Mouse (Mus musculus) limb, embryonic 14.5 days (tissue): ENCODE measurements around the gene Ucp3. TPM values are rescaled to one million over a fixed set of nuclear protein-coding genes. Genes with fewer than 3 reads are reported as not detected.

Experiments used
- ATAC-seq: fragments of 200-750 bp; cut with Nextera tagmentation; 2 replicates; pipeline ENCODE4 v1.8.0; 2017; ENCODE audit warnings: low read depth, moderate number of reproducible peaks, moderate TSS enrichment; ENCODE audit not compliant: low FRiP score
- DNase-seq: peaks from one replicate; pipeline ENCODE4 v3.0.0-alpha.2; 2015; ENCODE audit warnings: low spot score
- H3K27ac ChIP-seq: fragments of 300-500 bp; sonication (generic); replicated peaks from 2 replicates; pipeline ENCODE4 v1.5.1; 2014; ENCODE audit warnings: low read depth, mild to moderate bottlenecking, low read length, moderate library complexity, mixed read lengths
- H3K27me3 ChIP-seq: fragments of 300-500 bp; sonication (generic); 2 replicates; pipeline ENCODE4 v1.6.1; 2014; ENCODE audit warnings: low read length, mixed read lengths; ENCODE audit not compliant: control insufficient read depth, insufficient read depth
- H3K36me3 ChIP-seq: fragments of 300-500 bp; sonication (generic); 2 replicates; pipeline ENCODE4 v1.6.1; 2014; ENCODE audit warnings: mild to moderate bottlenecking, low read length, moderate library complexity, mixed read lengths; ENCODE audit not compliant: control insufficient read depth, insufficient read depth
- H3K4me1 ChIP-seq: fragments of 300-500 bp; sonication (generic); 2 replicates; pipeline ENCODE4 v1.6.1; 2014; ENCODE audit warnings: antibody characterized with exemption, low read length, mixed read lengths; ENCODE audit not compliant: control insufficient read depth, insufficient read depth
- H3K4me2 ChIP-seq: fragments of 300-500 bp; sonication (generic); replicated peaks from 2 replicates; pipeline ENCODE4 v1.6.1; 2014; ENCODE audit warnings: low read depth, mild to moderate bottlenecking, low read length, moderate library complexity; ENCODE audit not compliant: severe bottlenecking
- H3K4me3 ChIP-seq: fragments of 300-500 bp; sonication (generic); replicated peaks from 2 replicates; pipeline ENCODE4 v1.5.1; 2014; ENCODE audit warnings: low read length
- H3K9ac ChIP-seq: fragments of 300-500 bp; sonication (generic); 2 replicates; pipeline ENCODE4 v1.6.1; 2014; ENCODE audit warnings: mild to moderate bottlenecking, low read depth, low read length, moderate library complexity; ENCODE audit not compliant: severe bottlenecking
- H3K9me3 ChIP-seq: fragments of 300-500 bp; sonication (generic); 2 replicates; pipeline ENCODE4 v1.6.1; 2016; ENCODE audit warnings: low read length; ENCODE audit not compliant: control insufficient read depth
- POLR2A ChIP-seq: fragments of 200-500 bp; IDR thresholded peaks from 2 replicates; pipeline ENCODE4 v1.8.0; 2012; ENCODE audit warnings: inconsistent platforms, mild to moderate bottlenecking, moderate library complexity, borderline replicate concordance; ENCODE audit not compliant: insufficient read depth, insufficient read length; ENCODE audit errors: extremely low read depth
- WGBS: fragments of 180-500 bp; shearing (Covaris S2); extraction: QIAGEN DNeasy Blood & Tissue Kit; methylation state at CpG from one replicate; pipeline ENCODE4 v1.1.7; 2014; 5-methylcytosine and 5-hydroxymethylcytosine counted together
- polyA plus RNA-seq, 2 experiments: library from polyadenylated mRNA; depleted of rRNA in 1 of 2; stranded (reverse) in 1 of 2; unstranded in 1 of 2; fragments of >200 nt; fragmentation: Nextera tagmentation in 1 of 2; extraction: Ambion mirVana in 1 of 2; gene quantifications; 2 replicates each; pipeline versions ENCODE4 v1.2.1 to v1.2.3; 2012 to 2014

The Ucp3 gene
- polyA plus RNA-seq, 2 experiments = 0.07 to 0.10 TPM

DNA sequence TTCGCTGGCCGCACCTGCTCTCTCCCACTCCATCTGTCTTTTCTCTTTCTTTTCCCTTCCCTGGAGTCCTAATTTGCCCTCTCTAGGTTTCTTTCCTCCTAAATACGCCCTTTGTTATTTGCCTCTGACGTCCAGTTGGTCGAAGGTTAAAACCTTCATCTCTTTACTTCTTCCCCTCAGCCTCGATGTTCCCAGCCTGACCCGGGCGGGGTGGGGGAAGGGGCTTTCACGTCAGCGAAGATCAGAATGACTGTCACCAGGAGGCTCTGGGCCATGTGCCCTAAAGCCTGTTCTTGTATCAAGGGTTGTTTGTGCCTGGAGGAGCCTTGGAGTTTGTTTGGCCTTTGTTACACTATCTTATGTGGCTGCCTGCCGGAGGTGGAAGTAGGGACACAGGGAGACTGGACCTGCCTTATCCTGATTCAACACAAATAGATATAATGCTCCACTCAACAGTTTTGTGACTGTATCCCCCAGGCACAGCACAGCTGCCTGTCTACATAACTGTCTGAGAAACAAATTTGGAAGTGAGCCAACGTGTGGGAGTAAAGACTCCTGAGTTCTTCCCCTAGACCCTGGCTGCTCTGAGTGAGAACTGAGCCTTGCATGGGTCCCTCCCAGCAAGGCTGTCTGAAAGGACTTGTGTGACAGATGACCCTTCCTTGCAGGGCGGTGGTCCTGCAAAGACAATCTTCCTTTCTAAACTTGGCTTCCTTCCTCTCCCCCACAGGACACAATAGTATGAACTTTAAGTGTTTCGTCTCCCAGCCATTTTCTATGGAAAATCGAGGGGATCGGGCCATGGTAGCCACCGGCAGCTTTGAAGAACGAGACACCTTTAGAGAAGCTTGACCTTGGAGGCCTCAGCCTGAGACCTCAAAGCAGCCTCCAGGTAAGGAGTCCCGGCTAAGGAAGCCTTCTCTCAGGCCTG is 21.0 kb downstream of the Ucp3 start:
- peak overlapping the region; percentile 95 for H3K4me2 ChIP-seq
- peak overlapping the region; percentile 15; the same call in 1 of the 2 replicates for H3K27ac ChIP-seq
- WGBS = 36% methylated on average over 19 of the region's 19 CpGs
- no peak for TF ChIP-seq POLR2A
- no peaks in the 10 kb centered on the region for H3K9me3 ChIP-seq
- peak overlapping the region; percentile 60; the same call in 1 of the 2 replicates for H3K9ac ChIP-seq
- peaks cover 27% of the 10 kb centered on the region for H3K4me1 ChIP-seq
- H3K4me3 ChIP-seq = peak overlapping the region; percentile 44
- H3K36me3 ChIP-seq = peaks cover 15% of the 10 kb centered on the region
- no peaks in the 10 kb centered on the region for H3K27me3 ChIP-seq
- DNase-seq (peak; percentile 90), ATAC-seq (peak; percentile 52)

DNA sequence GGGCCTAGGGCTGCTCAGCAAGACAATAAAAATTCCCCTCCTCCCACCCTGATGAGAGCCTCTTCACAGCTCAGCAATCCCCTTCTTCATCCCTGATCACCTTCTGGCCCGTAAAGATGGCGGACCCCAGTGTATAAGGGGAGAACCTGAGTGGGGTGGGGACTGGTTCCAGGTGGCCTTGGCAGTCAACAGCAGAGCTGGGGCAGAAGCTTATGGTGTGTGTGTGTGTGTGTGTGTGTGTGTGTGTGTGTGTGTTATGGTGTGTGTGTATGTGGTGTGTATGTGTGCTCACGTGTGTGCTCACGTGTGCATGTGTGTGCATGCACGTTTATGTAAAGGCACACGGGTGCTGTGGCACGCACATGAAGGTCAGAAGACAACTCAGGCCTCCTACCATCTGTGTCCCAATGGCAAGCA is 21.6 kb downstream of the Ucp3 start:
- Histone ChIP-seq H3K9me3 (no peaks in the 10 kb centered on the region), H3K27me3 (no peaks in the 10 kb centered on the region), H3K27ac (peak overlapping the region; percentile 76; the same call in 1 of the 2 replicates), H3K4me2 (peak overlapping the region; percentile 95), H3K9ac (no peak overlapping the region), H3K4me1 (peaks cover 27% of the 10 kb centered on the region), H3K4me3 (peak overlapping the region; percentile 44), H3K36me3 (peaks cover 17% of the 10 kb centered on the region)
- ATAC-seq = no peak
- DNase-seq = no peak
- no peak for TF ChIP-seq POLR2A
- 78% methylated on average over 7 of the region's 7 CpGs for WGBS

DNA sequence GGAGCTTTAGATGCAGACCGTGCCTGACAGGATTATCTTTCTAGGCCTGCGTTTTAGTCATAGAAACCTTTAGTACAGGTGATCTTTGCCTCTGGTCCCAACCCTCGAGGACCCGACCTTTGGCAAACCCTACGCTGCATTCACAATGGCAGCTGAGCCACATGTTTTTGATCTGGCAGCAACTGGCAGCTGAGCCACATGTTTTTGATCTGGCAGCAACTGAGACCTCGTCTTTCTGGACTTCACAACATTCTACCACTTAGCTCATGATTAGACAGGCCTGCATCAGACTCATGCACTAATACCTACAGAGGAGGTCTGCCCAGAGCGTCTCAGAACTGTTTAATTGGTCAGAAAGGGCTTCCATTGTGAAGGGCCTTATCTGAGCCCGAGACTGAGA is 22.3 kb downstream of the Ucp3 start:
- Histone ChIP-seq H3K36me3 (peaks cover 17% of the 10 kb centered on the region), H3K4me3 (peak overlapping the region; percentile 44), H3K27me3 (no peaks in the 10 kb centered on the region), H3K4me1 (peaks cover 27% of the 10 kb centered on the region), H3K27ac (peak overlapping the region; percentile 76), H3K9me3 (no peaks in the 10 kb centered on the region), H3K4me2 (peak overlapping the region; percentile 95), H3K9ac (peak overlapping the region; percentile 25; the same call in 1 of the 2 replicates)
- 14% methylated on average over 8 of the region's 8 CpGs for WGBS
- TF ChIP-seq POLR2A = no peak
- ATAC-seq (no peak), DNase-seq (peak; percentile 26)

DNA sequence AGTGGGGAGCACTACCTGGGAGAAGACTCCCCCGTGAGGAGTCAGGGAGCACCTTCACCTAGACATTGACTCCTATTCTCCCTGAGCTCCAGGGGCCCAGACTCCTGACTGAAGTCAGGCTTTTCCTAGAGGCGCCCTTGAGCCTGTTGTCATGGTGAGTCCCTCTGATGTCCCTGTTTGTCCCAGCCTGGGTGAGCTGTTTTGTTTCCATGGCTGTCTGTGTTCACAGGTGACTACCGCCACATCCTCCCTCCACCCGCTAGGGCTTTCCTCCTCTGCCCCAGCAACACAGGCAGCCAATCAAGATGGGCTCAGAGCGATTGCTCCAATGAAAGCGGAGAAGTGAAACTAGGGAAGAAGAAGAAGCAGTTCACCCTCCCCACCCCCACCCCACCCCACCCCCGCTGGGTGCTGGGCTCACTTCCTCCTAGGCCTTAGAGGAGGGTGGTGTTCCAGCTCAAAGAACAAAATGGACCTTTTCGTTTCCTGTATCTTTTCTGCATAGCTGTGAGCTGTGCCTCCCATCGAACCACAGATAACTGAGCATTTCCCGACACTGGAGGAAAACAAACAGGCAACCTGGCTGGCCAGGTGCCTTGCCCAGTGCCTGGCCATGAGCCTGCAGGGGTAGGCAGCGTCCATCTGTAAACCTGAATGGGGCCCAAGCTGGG is 22.9 kb downstream of the Ucp3 start:
- H3K27me3 ChIP-seq = no peaks in the 10 kb centered on the region
- DNase-seq = peak; percentile 58
- H3K4me2 ChIP-seq = peak overlapping the region; percentile 95
- H3K36me3 ChIP-seq = peaks cover 17% of the 10 kb centered on the region
- WGBS = 19% methylated on average over 11 of the region's 11 CpGs
- H3K4me3 ChIP-seq = peak overlapping the region; percentile 44
- H3K9me3 ChIP-seq = no peaks in the 10 kb centered on the region
- H3K4me1 ChIP-seq = peaks cover 27% of the 10 kb centered on the region
- peak overlapping the region; percentile 25; the same call in 1 of the 2 replicates for H3K9ac ChIP-seq
- ATAC-seq = peak; percentile 67
- no peak for TF ChIP-seq POLR2A
- peak overlapping the region; percentile 76 for H3K27ac ChIP-seq

DNA sequence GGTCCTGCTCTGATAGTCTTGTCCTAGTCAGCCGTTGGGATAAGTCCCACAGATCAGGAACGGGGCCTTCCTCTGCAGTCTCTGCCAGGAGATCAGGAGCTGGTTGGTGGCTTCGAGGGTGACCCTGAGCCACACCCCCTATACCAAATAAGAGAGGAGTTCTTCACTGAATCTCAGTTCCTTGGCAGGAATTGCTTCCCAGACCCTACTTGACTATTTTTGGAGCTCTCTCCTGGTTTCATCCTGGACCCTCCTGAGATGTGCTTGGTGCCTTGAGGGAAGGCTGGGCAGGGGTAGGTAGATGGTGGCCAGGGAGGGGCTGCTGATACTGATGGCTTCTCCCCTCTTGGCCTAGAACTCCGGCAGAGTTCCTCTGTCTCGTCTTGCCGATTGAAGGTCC is 23.6 kb downstream of the Ucp3 start:
- Histone ChIP-seq H3K27ac (0 out of 2 replicates have a peak overlapping the region, but pooled peaks have one; percentile 34), H3K9me3 (no peaks in the 10 kb centered on the region), H3K4me2 (peak overlapping the region; percentile 95; the same call in 1 of the 2 replicates), H3K36me3 (peaks cover 17% of the 10 kb centered on the region), H3K4me3 (peak overlapping the region; percentile 44; the same call in 1 of the 2 replicates), H3K4me1 (peaks cover 27% of the 10 kb centered on the region), H3K27me3 (no peaks in the 10 kb centered on the region), H3K9ac (0 out of 2 replicates have a peak overlapping the region, but pooled peaks have one; percentile 22)
- no peak for TF ChIP-seq POLR2A
- ATAC-seq = no peak
- no peak for DNase-seq
- 73% methylated on average over 6 of the region's 6 CpGs for WGBS
